Mouse (Mus musculus) retina, postnatal 7 days (tissue): ENCODE data around the gene Eif2a.
"Not testable (repeated sequence)": the region's sequence is repeated elsewhere in the genome, so short reads cannot be mapped to it uniquely, and the experiment has no call there.

ENCODE experiments used
- DNase-seq: peaks from one replicate; pipeline ENCODE4 v3.0.0-alpha.2; 2012; ENCODE audit warnings: low read depth, low spot score

Gene Eif2a

GRCm38 (mm10) chr3:58521361-58521760, 4.3 kb upstream of the Eif2a start:
- no peak for DNase-seq

- DNase-seq = no peak
Measured at GRCm38 (mm10) chr3:58523386-58523785, 2.2 kb upstream of the Eif2a start.

- DNase-seq = no peak
Measured at GRCm38 (mm10) chr3:58524246-58524645, 1.4 kb upstream of the Eif2a start.

- DNase-seq = peak; percentile 11
Measured at GRCm38 (mm10) chr3:58525166-58525565, 455 bp upstream of the Eif2a start.

- no peak for DNase-seq
Measured at GRCm38 (mm10) chr3:58526408-58526737, 752 bp downstream of the Eif2a start.

- DNase-seq = no peak
Measured at GRCm38 (mm10) chr3:58536573-58536972, 11.0 kb downstream of the Eif2a start.

GRCm38 (mm10) chr3:58552001-58552811, 26.6 kb downstream of the Eif2a start:
- DNase-seq = no peak

GRCm38 (mm10) chr3:58556649-58557048, 31.0 kb downstream of the Eif2a start:
- no peak for DNase-seq

- DNase-seq = no peak
Measured at GRCm38 (mm10) chr3:58559887-58560286, 34.3 kb downstream of the Eif2a start.

GRCm38 (mm10) chr3:58561437-58561836, 35.8 kb downstream of the Eif2a start:
- no peak for DNase-seq

GRCm38 (mm10) chr3:58570821-58571220, 45.2 kb downstream of the Eif2a start:
- DNase-seq = no peak

GRCm38 (mm10) chr3:58576137-58577066, 50.8 kb downstream of the Eif2a start, which contains the start of gene Selenot:
Gene Selenot, plus strand, starts transcription at chr3:58576636.
- peak; percentile 93 for DNase-seq

GRCm38 (mm10) chr3:58577067-58577503, 51.5 kb downstream of the Eif2a start:
- no peak for DNase-seq

- no peak for DNase-seq
Measured at GRCm38 (mm10) chr3:58577506-58578050, 52.0 kb downstream of the Eif2a start.

GRCm38 (mm10) chr3:58581530-58581929, 55.9 kb downstream of the Eif2a start:
- DNase-seq = no peak

- DNase-seq = no peak
Measured at GRCm38 (mm10) chr3:58582297-58582696, 56.7 kb downstream of the Eif2a start.

GRCm38 (mm10) chr3:58582788-58583426, 57.3 kb downstream of the Eif2a start:
- no peak for DNase-seq

GRCm38 (mm10) chr3:58590544-58590943, 64.9 kb downstream of the Eif2a start:
- not testable (repeated sequence) for DNase-seq

- DNase-seq = not testable (repeated sequence)
Measured at GRCm38 (mm10) chr3:58592666-58593065, 67.0 kb downstream of the Eif2a start.

- DNase-seq = no peak
Measured at GRCm38 (mm10) chr3:58593623-58594022, 68.0 kb downstream of the Eif2a start.
